Mouse (Mus musculus): ENCODE results near the gene Zfp59. TPM values are rescaled to one million over a fixed set of nuclear protein-coding genes. Genes with fewer than 3 reads are reported as not detected.
"Not testable (repeated sequence)": the region's sequence is repeated elsewhere in the genome, so short reads cannot be mapped to it uniquely, and the experiment has no call there.

Zfp59 gene
- polyA plus RNA-seq, 1 experiment from 2014 or later = 7.4 TPM

- peaks cover 3% of the 10 kb centered on the region for H3K4me1 ChIP-seq
- 76% methylated on average over 2 of the region's 2 CpGs for WGBS
- H3K27ac ChIP-seq = no peak overlapping the region
- no peaks in the 10 kb centered on the region for H3K27me3 ChIP-seq (ENCODE audit: insufficient read depth, poor library complexity, severe bottlenecking)
- DNase-seq (ENCODE audit: low spot score) = no peak
- no peaks in the 10 kb centered on the region for H3K9me3 ChIP-seq
- H3K4me3 ChIP-seq = no peak overlapping the region
- H3K36me3 ChIP-seq = no peaks in the 10 kb centered on the region
Observed at GRCm38 (mm10) chr7:27834131-27834530, 4.3 kb upstream of the Zfp59 start.

DNA sequence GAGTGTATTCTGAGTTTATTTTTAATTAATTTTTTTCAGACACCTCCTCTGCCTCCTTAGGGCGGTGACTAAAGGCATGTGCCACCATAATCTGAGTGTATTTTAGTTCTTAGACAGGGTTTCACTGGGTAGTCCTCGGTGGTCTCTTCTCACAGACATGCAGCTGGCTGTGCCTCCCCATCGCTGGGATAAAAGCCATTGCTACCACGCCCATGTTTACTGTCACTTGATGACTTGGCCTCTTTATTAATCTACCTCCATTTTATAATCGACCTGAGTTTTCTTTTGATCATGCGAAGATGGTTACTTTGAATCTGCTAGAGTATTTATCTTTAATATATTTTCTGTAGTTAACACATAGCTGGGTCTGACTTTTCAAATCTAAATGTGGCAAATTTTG is 511 bp upstream of the Zfp59 start:
- WGBS = 28% methylated on average over 6 of the region's 6 CpGs
- DNase-seq (ENCODE audit: low spot score) = no peak
- H3K4me1 ChIP-seq = peaks cover 9% of the 10 kb centered on the region
- no peaks in the 10 kb centered on the region for H3K9me3 ChIP-seq
- H3K36me3 ChIP-seq = no peaks in the 10 kb centered on the region
- H3K4me3 ChIP-seq = peak overlapping the region; percentile 70
- H3K27ac ChIP-seq = peak overlapping the region; percentile 81
- H3K27me3 ChIP-seq (ENCODE audit: insufficient read depth, poor library complexity, severe bottlenecking) = no peaks in the 10 kb centered on the region

DNA sequence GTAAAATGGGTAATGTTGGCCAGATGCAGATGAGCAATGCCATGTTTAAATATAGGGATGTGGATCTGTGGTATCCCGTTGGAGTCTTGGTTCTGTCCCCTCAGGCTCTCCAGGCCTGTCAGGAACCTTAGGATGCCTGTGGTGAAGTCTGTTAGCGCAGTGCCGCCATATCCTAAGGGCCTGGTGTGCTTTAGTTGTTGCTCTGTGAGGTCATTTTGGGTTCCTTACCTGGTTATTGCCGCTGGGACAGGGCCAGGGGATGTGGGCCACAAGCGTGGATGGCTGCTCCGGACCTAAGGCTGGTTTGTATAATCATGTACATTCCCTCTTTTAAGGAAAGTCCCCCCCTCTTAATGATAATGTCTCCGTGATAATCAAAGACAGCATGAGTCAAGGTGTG is 1.2 kb downstream of the Zfp59 start:
- no peak overlapping the region for H3K27ac ChIP-seq
- H3K27me3 ChIP-seq (ENCODE audit: insufficient read depth, poor library complexity, severe bottlenecking) = no peaks in the 10 kb centered on the region
- peaks cover 6% of the 10 kb centered on the region for H3K36me3 ChIP-seq
- no peak for DNase-seq (ENCODE audit: low spot score)
- H3K9me3 ChIP-seq = no peaks in the 10 kb centered on the region
- peaks cover 9% of the 10 kb centered on the region for H3K4me1 ChIP-seq
- H3K4me3 ChIP-seq = peak overlapping the region; percentile 70
- WGBS = 92% methylated on average over 7 of the region's 7 CpGs

GRCm38 (mm10) chr7:27840104-27840503 is 1.7 kb downstream of the Zfp59 start:
- H3K4me3 ChIP-seq = no peak overlapping the region
- no peaks in the 10 kb centered on the region for H3K9me3 ChIP-seq
- H3K4me1 ChIP-seq = peaks cover 9% of the 10 kb centered on the region
- H3K27me3 ChIP-seq (ENCODE audit: insufficient read depth, poor library complexity, severe bottlenecking) = no peaks in the 10 kb centered on the region
- no peak for DNase-seq (ENCODE audit: low spot score)
- no peak overlapping the region for H3K27ac ChIP-seq
- WGBS = 85% methylated on average over 6 of the region's 6 CpGs
- H3K36me3 ChIP-seq = peaks cover 11% of the 10 kb centered on the region

- 84% methylated on average over 1 of the region's 1 CpGs for WGBS
- peaks cover 14% of the 10 kb centered on the region for H3K4me1 ChIP-seq
- no peak within 1 kb of the TSS for H3K4me3 ChIP-seq
- DNase-seq (ENCODE audit: low spot score) = no peak
- no peaks in the 10 kb centered on the region for H3K9me3 ChIP-seq
- H3K27ac ChIP-seq = no peak within 1 kb of the TSS
- no peaks in the 10 kb centered on the region for H3K27me3 ChIP-seq (ENCODE audit: insufficient read depth, poor library complexity, severe bottlenecking)
- peaks cover 32% of the 10 kb centered on the region for H3K36me3 ChIP-seq
Observed at GRCm38 (mm10) chr7:27857227-27857626, 18.8 kb downstream of the Zfp59 start, which contains the start of gene Zfp607a. Gene Zfp607a, plus strand, starts transcription at chr7:27857527.

- WGBS = 17% methylated on average over 10 of the region's 10 CpGs
- Histone ChIP-seq H3K9me3 (no peaks in the 10 kb centered on the region), H3K4me3 (peak overlapping the region; percentile 73), H3K36me3 (peaks cover 28% of the 10 kb centered on the region), H3K27ac (peak overlapping the region; percentile 90), H3K27me3 (ENCODE audit: insufficient read depth, poor library complexity, severe bottlenecking) (no peaks in the 10 kb centered on the region), H3K4me1 (peaks cover 14% of the 10 kb centered on the region)
- no peak for DNase-seq (ENCODE audit: low spot score)
Observed at GRCm38 (mm10) chr7:27859301-27860251, 21.2 kb downstream of the Zfp59 start.

DNA sequence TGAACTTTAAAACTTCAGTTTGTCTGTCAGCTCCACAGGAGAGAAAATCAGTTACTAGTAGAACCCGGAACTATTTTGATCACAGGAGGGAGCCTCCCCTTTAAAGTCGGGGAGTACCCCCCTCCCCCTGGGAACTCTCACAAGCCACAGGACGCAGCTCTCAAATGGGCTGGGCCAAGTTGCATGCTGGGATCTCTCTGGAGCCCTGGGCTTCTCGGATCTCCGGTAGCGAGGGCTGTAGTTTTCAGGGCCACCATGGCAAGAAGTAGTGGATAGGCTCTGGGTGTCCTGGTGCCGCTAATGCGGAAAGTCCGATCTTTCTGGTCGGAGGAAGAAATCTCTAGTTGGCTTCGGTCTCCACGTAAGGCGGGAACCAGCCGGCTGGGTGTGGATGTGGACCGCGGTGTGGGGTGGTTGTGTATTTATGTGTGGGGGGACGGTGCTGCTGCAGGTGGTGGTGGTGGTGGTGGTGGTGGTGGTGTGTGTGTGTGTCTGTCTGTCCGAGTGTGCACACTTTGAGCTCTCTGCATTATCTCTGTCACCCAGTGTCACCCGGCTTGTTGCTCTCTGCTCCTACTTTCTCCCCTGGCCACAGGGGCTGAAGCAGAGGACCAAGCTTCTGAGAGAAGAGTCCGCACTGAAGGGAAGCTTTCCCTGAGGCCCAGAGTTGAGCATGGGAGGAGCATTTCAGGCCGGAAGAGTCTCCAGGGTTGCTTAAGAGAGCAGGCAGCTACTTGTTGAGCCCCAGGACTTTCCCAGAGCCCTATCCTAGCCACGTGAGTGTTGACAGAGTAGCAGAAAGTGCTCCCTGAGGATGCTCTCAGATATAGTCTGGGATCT is 22.2 kb downstream of the Zfp59 start:
- Histone ChIP-seq H3K27ac (peak overlapping the region; percentile 90), H3K36me3 (peaks cover 30% of the 10 kb centered on the region), H3K4me1 (peaks cover 14% of the 10 kb centered on the region), H3K4me3 (peak overlapping the region; percentile 73), H3K27me3 (ENCODE audit: insufficient read depth, poor library complexity, severe bottlenecking) (no peaks in the 10 kb centered on the region), H3K9me3 (no peaks in the 10 kb centered on the region)
- peak; percentile 90 for DNase-seq (ENCODE audit: low spot score)
- WGBS = under 1% methylated on average over 22 of the region's 22 CpGs

GRCm38 (mm10) chr7:27862578-27862977 is 24.2 kb downstream of the Zfp59 start:
- H3K4me1 ChIP-seq = peaks cover 14% of the 10 kb centered on the region
- not testable (repeated sequence) for DNase-seq (ENCODE audit: low spot score); H3K4me3 ChIP-seq; H3K27me3 ChIP-seq (ENCODE audit: insufficient read depth, poor library complexity, severe bottlenecking); H3K9me3 ChIP-seq; H3K27ac ChIP-seq
- H3K36me3 ChIP-seq = peaks cover 41% of the 10 kb centered on the region
- WGBS = 80% methylated on average over 5 of the region's 5 CpGs

GRCm38 (mm10) chr7:27881721-27882120 is 43.3 kb downstream of the Zfp59 start:
- Histone ChIP-seq H3K9me3 (no peaks in the 10 kb centered on the region; the same call in 1 of the 2 replicates), H3K4me3 (no peak overlapping the region), H3K4me1 (no peaks in the 10 kb centered on the region), H3K36me3 (peaks cover 70% of the 10 kb centered on the region), H3K27ac (no peak overlapping the region), H3K27me3 (ENCODE audit: insufficient read depth, poor library complexity, severe bottlenecking) (no peaks in the 10 kb centered on the region)
- 94% methylated on average over 4 of the region's 4 CpGs for WGBS
- DNase-seq (ENCODE audit: low spot score) = no peak

DNA sequence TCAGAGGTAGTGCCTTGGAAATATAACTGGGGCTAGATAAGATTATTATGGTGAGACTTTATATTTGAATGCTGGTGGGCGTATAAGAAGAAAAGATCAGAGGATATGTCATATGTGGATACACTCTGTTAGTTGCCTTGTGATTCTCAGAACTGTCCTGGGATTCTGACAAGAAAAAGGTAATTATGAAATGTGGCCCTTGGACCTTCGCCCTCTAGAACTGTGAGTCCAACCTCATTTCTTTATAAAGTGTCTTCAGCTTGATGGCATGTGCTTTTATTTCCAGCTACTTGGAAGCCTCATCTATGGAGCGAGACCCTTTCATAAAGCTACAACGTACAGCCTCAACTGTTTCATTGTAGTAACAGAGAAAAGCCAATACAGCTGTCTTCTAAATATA is 62.2 kb downstream of the Zfp59 start:
- DNase-seq (ENCODE audit: low spot score) = no peak
- H3K4me1 ChIP-seq = no peaks in the 10 kb centered on the region
- no peak overlapping the region for H3K27ac ChIP-seq
- H3K9me3 ChIP-seq = no peaks in the 10 kb centered on the region; the same call in 1 of the 2 replicates
- H3K27me3 ChIP-seq (ENCODE audit: insufficient read depth, poor library complexity, severe bottlenecking) = no peaks in the 10 kb centered on the region
- no peaks in the 10 kb centered on the region for H3K36me3 ChIP-seq
- H3K4me3 ChIP-seq = no peak overlapping the region
- 83% methylated on average over 4 of the region's 4 CpGs for WGBS

- peaks cover 9% of the 10 kb centered on the region for H3K36me3 ChIP-seq
- no peaks in the 10 kb centered on the region for H3K4me1 ChIP-seq
- no peaks in the 10 kb centered on the region; the same call in 1 of the 2 replicates for H3K9me3 ChIP-seq
- no peak overlapping the region for H3K4me3 ChIP-seq
- 64% methylated on average over 11 of the region's 11 CpGs for WGBS
- no peaks in the 10 kb centered on the region for H3K27me3 ChIP-seq (ENCODE audit: insufficient read depth, poor library complexity, severe bottlenecking)
- DNase-seq (ENCODE audit: low spot score) = no peak
- no peak overlapping the region for H3K27ac ChIP-seq
Observed at GRCm38 (mm10) chr7:27905061-27905848, 66.8 kb downstream of the Zfp59 start.

Measured in heart, embryonic 10.5 days (tissue).